Mouse (Mus musculus): Measurements from ENCODE around the gene Iqce. TPM values are rescaled to one million over a fixed set of nuclear protein-coding genes. Genes with fewer than 3 reads are reported as not detected.

Iqce gene
- polyA plus RNA-seq, 1 experiment from 2014 or later, result 8.2 TPM

DNA sequence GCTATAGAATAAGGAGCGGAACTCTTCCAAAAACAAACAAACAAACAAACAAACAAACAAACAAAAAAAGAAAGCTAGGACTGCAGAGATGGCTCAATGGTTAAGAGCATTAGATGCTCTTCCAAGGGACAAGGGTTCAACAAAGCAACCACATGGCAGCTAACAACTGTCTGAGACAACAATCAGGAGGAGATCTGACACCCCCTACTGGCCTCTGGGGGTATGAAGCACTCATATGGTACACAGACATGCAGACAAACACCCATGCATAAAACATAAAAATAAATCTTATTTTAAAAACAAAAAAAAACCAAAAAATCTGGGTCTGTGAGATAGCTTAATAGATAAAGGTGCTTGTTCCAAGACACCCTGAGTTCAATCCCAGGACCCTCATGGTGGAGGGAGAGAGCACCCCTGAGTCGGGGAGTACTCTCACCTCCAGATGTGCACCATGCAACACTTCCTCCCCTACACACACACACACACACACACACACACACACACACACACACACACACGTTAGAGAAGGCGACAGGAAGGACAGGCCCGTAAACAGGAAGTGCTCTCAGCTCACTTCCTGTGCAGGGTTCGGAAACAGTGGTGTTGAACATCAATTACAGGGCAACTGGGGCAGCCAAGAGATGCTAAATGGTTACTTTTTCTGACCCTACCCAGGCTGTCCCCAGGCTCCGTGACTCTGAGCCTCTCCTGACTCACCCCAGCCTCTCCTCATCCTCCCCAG lies 65.7 kb downstream of the Iqce start:
- H3K27me3 ChIP-seq, result no peaks in the 10 kb centered on the region
- peaks cover 26% of the 10 kb centered on the region for H3K4me1 ChIP-seq (replicated peaks)
- H3K9me3 ChIP-seq (replicated peaks), result no peaks in the 10 kb centered on the region
- no peak overlapping the region for H3K9ac ChIP-seq
- 80% methylated on average over 7 of the region's 7 CpGs for WGBS
- H3K4me2 ChIP-seq, result no peak overlapping the region
- no peak for ATAC-seq (replicated peaks; ENCODE audit: insufficient number of reproducible peaks, insufficient read depth, low FRiP score, low read depth)
- H3K27ac ChIP-seq, result no peak overlapping the region
- H3K4me3 ChIP-seq, result no peak overlapping the region
- H3K36me3 ChIP-seq, result peaks cover 45% of the 10 kb centered on the region

DNA sequence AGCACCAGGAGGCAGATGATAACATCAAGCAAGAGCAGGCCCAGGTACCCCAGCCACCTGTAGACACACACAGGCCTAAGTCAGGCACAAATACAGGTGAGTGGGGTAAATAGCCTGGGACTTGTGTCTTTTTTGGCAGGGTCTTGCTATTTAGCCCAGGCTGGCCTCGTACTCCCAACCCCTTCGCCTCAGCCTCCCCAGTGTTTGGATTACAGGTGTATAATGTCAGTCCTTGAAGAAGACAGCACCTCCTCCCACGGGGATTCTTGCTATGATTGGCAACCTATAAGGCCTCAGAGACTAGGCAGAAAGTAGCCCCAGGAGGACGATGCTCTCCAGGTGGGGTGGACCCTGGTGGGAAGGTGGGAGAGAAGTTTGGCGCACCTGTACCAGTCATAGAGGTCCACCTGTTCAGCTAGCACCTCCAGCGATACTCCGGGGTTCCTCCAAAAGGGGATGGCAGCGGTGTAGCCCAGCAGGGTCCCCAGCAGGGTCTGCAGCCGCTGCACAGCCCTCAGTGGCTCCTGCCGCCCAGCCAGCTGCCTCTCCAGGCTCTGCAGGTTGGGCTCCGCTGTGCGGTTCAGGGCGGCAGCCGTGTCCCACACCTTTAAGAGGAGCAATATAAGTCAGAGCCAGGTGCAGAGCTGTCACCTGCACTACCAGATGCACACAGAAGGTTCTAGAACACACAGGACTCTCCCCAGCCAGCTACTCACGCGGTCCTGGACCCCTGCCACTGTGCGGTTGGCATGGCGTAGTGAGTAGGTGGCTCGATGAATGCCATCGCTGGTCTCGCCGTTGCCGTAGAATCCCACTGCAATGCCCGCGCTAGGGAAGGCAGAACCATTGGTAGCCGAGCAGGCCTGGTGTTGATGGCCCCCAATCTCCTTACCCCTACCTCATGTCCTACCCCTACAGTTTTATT lies 67.1 kb downstream of the Iqce start:
- Histone ChIP-seq H3K36me3 (peaks cover 54% of the 10 kb centered on the region), H3K4me1 (replicated peaks) (peaks cover 13% of the 10 kb centered on the region), H3K9ac (no peak overlapping the region), H3K27me3 (no peaks in the 10 kb centered on the region), H3K4me3 (no peak overlapping the region), H3K9me3 (replicated peaks) (no peaks in the 10 kb centered on the region), H3K4me2 (no peak overlapping the region), H3K27ac (no peak overlapping the region)
- 92% methylated on average over 26 of the region's 26 CpGs for WGBS
- no peak for ATAC-seq (replicated peaks; ENCODE audit: insufficient number of reproducible peaks, insufficient read depth, low FRiP score, low read depth)

DNA sequence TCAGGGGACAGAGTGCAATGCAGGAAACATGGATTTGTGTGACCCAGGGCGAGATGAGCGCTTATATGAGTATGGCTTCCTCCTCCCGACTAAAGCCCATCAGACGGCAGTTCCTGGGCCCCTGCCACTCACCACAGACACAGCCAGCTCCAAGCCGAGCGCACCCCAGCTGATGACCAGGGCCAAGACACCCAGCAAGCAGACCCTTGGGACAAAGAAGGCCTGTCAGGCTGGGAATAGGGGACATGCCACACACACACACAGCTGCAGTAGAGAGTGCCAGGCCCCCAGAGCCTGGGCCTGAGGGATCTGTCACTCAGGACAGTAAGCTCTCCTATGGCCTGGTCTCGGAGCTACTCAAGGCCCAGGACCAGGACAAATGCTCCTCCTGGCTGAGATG lies 68.7 kb downstream of the Iqce start:
- Histone ChIP-seq H3K4me2 (no peak overlapping the region), H3K36me3 (peaks cover 71% of the 10 kb centered on the region), H3K27me3 (no peaks in the 10 kb centered on the region), H3K9me3 (replicated peaks) (no peaks in the 10 kb centered on the region), H3K4me1 (replicated peaks) (peaks cover 4% of the 10 kb centered on the region), H3K27ac (no peak overlapping the region), H3K9ac (no peak overlapping the region), H3K4me3 (no peak overlapping the region)
- 89% methylated on average over 7 of the region's 7 CpGs for WGBS
- no peak for ATAC-seq (replicated peaks; ENCODE audit: insufficient number of reproducible peaks, insufficient read depth, low FRiP score, low read depth)

DNA sequence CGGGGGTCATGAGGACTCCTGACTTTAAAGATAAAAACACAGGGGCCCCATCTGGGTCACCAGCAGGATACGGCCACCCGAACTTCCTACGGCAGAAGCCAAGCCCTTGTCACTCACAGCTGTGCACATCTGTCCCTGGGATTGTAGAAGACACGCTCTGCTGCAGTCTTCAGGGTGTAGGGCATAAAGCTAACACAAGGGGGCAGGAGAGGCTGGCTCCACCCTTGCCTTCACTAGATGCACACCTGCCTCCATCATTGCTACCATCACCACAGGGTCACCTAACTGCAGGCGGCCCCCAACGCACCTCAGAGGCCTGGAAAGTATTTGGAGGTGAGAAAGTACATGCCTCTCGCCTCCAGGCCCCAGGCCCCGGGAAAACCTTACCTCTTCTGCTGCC lies 73.2 kb downstream of the Iqce start:
- Histone ChIP-seq H3K4me1 (replicated peaks) (0 out of 2 replicates have a peak, but pooled peaks cover 3% of the 10 kb centered on the region), H3K9ac (no peak overlapping the region), H3K27me3 (no peaks in the 10 kb centered on the region), H3K27ac (no peak overlapping the region), H3K4me3 (no peak overlapping the region), H3K9me3 (replicated peaks) (no peaks in the 10 kb centered on the region), H3K36me3 (peaks cover 88% of the 10 kb centered on the region), H3K4me2 (no peak overlapping the region)
- WGBS, result 87% methylated on average over 9 of the region's 9 CpGs
- ATAC-seq (replicated peaks; ENCODE audit: insufficient number of reproducible peaks, insufficient read depth, low FRiP score, low read depth), result no peak

DNA sequence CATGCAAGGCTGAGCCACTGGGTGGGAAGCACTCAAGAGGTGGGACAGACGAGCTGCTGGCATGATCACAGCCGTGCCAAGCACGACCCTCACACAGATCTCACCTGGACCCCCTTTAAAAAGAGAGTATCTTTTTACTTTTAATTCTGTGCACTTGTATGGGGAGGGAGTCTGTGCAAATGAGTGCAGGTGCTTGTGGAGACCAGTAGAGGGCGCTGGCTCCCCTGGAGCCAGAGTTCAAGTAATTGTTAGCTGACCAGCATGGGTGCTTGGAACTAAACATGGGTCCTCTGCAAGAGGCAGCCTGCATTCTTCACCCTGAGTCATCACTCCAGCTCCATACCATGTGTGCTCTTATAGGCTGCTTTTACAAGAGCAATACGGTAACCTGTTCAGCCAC lies 74.6 kb downstream of the Iqce start:
- no peak for ATAC-seq (replicated peaks; ENCODE audit: insufficient number of reproducible peaks, insufficient read depth, low FRiP score, low read depth)

DNA sequence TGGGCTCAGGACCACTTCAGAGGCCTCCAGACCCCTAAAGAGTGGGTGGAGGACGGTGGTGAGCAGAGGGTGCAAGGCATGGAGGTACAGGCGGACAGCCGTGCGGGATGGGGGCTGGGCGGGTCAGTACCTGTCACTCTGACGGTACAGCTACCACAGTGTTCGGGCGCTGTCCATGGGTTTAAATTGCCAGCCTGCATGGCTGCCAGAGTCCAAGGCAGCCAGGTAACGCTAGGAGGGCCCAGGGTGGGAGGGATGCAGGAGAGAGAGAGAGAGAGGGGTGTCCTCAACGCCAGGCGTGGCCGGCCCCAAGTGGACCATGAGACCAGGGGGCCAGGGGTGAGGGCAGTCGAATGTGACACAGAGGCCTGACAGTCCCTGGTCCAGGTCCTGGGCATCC lies 77.2 kb downstream of the Iqce start:
- H3K36me3 ChIP-seq, result peaks cover 77% of the 10 kb centered on the region
- H3K9ac ChIP-seq, result no peak overlapping the region
- H3K27me3 ChIP-seq, result no peaks in the 10 kb centered on the region
- peaks cover 10% of the 10 kb centered on the region; the same call in 1 of the 2 replicates for H3K4me1 ChIP-seq (replicated peaks)
- WGBS, result 91% methylated on average over 13 of the region's 13 CpGs
- H3K9me3 ChIP-seq (replicated peaks), result no peaks in the 10 kb centered on the region
- no peak for ATAC-seq (replicated peaks; ENCODE audit: insufficient number of reproducible peaks, insufficient read depth, low FRiP score, low read depth)
- H3K27ac ChIP-seq, result no peak overlapping the region
- H3K4me3 ChIP-seq, result no peak overlapping the region
- no peak overlapping the region for H3K4me2 ChIP-seq

More for the DNA sequence above, 74.6 kb downstream of the Iqce start:
- 0 out of 2 replicates have a peak, but pooled peaks cover 3% of the 10 kb centered on the region for H3K4me1 ChIP-seq (replicated peaks)
- no peak overlapping the region for H3K4me3 ChIP-seq
- WGBS, result 93% methylated on average over 5 of the region's 5 CpGs
- no peaks in the 10 kb centered on the region for H3K9me3 ChIP-seq (replicated peaks)
- H3K36me3 ChIP-seq, result peaks cover 90% of the 10 kb centered on the region
- H3K9ac ChIP-seq, result no peak overlapping the region
- H3K27ac ChIP-seq, result no peak overlapping the region
- H3K27me3 ChIP-seq, result no peaks in the 10 kb centered on the region
- no peak overlapping the region for H3K4me2 ChIP-seq

DNA sequence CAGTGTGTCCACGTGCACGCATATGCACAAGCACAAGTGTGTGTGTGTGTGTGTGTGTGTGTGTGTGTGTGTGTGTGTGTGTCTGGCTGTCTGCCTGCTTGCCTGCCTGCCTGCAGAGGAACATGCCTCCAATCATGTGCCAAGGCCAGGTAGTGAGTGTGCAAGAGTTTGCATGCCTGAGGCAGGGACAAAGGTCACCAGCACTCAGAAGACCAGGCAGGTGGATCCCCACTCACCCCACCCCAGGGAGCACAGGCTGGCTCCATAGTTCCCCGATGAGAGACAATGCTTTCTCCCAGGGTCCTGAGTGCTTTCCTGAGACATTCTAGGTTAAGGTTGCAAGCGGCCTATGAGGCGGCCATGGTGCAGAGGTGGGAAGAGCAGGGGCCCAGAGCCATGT lies 77.9 kb downstream of the Iqce start:
- H3K27ac ChIP-seq, result no peak overlapping the region
- H3K9ac ChIP-seq, result no peak overlapping the region
- peaks cover 10% of the 10 kb centered on the region; the same call in 1 of the 2 replicates for H3K4me1 ChIP-seq (replicated peaks)
- H3K36me3 ChIP-seq, result peaks cover 70% of the 10 kb centered on the region
- ATAC-seq (replicated peaks; ENCODE audit: insufficient number of reproducible peaks, insufficient read depth, low FRiP score, low read depth), result no peak
- H3K27me3 ChIP-seq, result no peaks in the 10 kb centered on the region
- 92% methylated on average over 5 of the region's 5 CpGs for WGBS
- H3K4me3 ChIP-seq, result no peak overlapping the region
- no peak overlapping the region for H3K4me2 ChIP-seq
- H3K9me3 ChIP-seq (replicated peaks), result no peaks in the 10 kb centered on the region

DNA sequence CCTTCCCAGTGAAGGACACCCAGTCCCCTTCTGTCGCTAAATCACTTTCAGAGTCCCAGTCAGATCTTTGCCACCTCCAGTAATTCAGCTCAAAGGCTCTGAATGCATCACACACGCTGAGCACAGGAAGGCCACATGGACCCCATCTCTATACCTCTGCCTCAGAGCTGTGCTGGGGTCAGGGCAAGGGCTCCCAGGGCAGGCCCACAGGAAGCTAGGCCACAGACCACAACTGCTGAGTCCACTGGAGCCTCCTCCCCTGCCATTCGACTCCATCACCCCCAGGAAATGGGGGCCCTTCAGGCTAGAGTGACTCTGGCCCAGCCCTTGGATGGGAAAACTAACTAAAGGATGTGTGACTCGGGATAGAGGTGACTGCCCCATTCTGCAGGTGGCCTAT lies 78.4 kb downstream of the Iqce start:
- H3K9me3 ChIP-seq (replicated peaks), result no peaks in the 10 kb centered on the region
- 67% methylated on average over 4 of the region's 4 CpGs for WGBS
- no peak overlapping the region for H3K4me2 ChIP-seq
- H3K4me1 ChIP-seq (replicated peaks), result peaks cover 10% of the 10 kb centered on the region; the same call in 1 of the 2 replicates
- H3K36me3 ChIP-seq, result peaks cover 66% of the 10 kb centered on the region
- H3K27me3 ChIP-seq, result no peaks in the 10 kb centered on the region
- no peak overlapping the region for H3K4me3 ChIP-seq
- H3K27ac ChIP-seq, result no peak overlapping the region
- ATAC-seq (replicated peaks; ENCODE audit: insufficient number of reproducible peaks, insufficient read depth, low FRiP score, low read depth), result no peak
- no peak overlapping the region for H3K9ac ChIP-seq

DNA sequence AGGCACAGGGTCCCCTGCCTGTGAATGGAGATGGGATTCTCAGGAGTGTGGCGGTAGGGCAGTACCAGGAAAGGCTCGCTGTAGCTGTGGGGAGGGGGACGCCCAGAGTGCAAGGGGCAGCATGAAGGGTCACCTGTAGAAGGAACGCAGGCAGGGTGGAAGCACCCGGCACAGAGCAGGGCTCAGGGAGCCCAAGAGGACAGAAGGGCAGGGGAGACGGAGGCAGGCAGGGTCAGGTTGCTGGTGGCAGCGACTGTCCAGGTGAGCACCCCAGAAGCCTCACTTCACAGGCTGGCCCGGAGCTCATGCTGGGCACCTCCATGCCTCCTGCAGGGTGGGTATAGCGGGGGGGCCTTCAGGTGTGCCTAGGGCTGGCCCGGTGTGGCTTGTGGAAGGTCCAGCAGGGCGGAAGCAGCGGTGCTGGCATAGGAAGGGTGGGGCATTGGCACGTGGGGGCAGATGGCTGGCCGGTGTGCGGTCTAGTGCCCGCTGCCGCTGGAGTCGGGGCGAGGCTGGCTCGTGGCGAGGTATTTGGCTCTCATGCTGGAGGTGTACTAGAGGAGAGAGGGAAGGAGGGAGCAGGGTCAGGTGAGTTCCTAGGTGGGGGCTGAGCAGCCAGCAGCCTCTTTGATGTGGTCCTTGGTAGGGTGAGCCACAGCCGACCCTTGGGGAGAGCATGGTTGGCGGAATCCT lies 79.1 kb downstream of the Iqce start:
- no peak overlapping the region for H3K9ac ChIP-seq
- H3K9me3 ChIP-seq (replicated peaks), result no peaks in the 10 kb centered on the region
- no peak overlapping the region for H3K4me3 ChIP-seq
- no peak overlapping the region for H3K4me2 ChIP-seq
- 93% methylated on average over 23 of the region's 23 CpGs for whole genome bisulfite sequencing
- ATAC-seq (replicated peaks; ENCODE audit: insufficient number of reproducible peaks, insufficient read depth, low FRiP score, low read depth), result no peak
- peaks cover 59% of the 10 kb centered on the region for H3K36me3 ChIP-seq
- no peak overlapping the region for H3K27ac ChIP-seq
- no peaks in the 10 kb centered on the region for H3K27me3 ChIP-seq
- H3K4me1 ChIP-seq (replicated peaks), result peaks cover 10% of the 10 kb centered on the region; the same call in 1 of the 2 replicates

DNA sequence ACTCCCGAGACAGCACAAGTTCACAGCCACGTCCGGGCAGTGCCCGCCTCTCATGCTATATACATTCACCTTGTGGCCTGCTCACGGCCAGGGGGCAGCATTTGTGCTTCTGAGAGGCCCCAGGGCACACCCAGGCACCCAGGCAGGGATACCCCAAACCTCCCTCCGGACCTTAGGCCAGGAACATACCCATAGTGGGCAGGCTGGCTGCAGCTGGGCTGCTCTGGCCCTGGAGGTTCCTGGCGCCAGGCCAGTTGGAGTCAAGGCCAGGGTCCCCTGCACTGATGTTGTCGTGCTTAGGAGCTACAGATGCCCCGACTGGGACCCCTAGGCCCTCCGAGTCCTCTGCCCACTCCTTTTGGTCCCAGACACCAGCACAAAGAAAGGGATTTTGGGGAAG lies 80.7 kb downstream of the Iqce start:
- WGBS, result 70% methylated on average over 10 of the region's 10 CpGs
- H3K9me3 ChIP-seq (replicated peaks), result no peaks in the 10 kb centered on the region
- H3K36me3 ChIP-seq, result peaks cover 43% of the 10 kb centered on the region

DNA sequence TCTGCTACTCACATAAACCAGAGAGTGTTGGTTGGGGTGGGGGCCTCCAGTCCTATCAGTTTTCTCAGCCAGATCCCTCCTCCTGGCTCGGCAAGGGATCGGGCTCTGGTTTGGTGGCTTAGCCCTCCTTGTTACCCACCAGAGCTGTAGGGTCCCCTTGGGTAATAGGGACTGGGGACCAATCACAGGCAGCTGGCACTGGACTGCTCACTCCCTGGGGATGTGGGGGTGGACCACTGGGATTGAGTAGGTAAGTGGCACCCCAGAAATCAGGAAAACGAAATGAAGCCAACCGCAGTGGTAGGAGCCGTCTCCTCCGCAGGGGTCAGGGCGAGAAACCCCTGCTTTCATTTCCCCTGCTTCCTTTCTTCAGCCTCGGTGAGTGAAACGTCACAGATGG lies 81.1 kb downstream of the Iqce start:
- Histone ChIP-seq H3K4me2 (no peak overlapping the region), H3K36me3 (peaks cover 39% of the 10 kb centered on the region), H3K9me3 (replicated peaks) (no peaks in the 10 kb centered on the region), H3K27ac (no peak overlapping the region), H3K4me3 (no peak overlapping the region), H3K4me1 (replicated peaks) (peaks cover 8% of the 10 kb centered on the region), H3K27me3 (no peaks in the 10 kb centered on the region), H3K9ac (no peak overlapping the region)
- 74% methylated on average over 9 of the region's 9 CpGs for WGBS
- no peak for ATAC-seq (replicated peaks; ENCODE audit: insufficient number of reproducible peaks, insufficient read depth, low FRiP score, low read depth)

More for the DNA sequence above, 80.7 kb downstream of the Iqce start:
- ATAC-seq (replicated peaks; ENCODE audit: insufficient number of reproducible peaks, insufficient read depth, low FRiP score, low read depth), result no peak
- Histone ChIP-seq H3K4me1 (replicated peaks) (peaks cover 10% of the 10 kb centered on the region), H3K27me3 (no peaks in the 10 kb centered on the region), H3K4me2 (no peak overlapping the region), H3K9ac (no peak overlapping the region), H3K4me3 (no peak overlapping the region), H3K27ac (no peak overlapping the region)
